Mouse (Mus musculus) Patski (cell line): Measurements from ENCODE around the gene Mdc1. TPM values are rescaled to one million over a fixed set of nuclear protein-coding genes. Genes with fewer than 3 reads are reported as not detected.

Experiments
- ATAC-seq: fragments of 100-300 bp; one replicate; pipeline ENCODE4 v1.8.0; 2021
- CTCF ChIA-PET: fragments of 350-600 bp; sonication (Branson Sonifier 250); formaldehyde crosslinking; loops from one replicate; lab custom pipeline; 2022; ENCODE audit warnings: inconsistent platforms; lab: Charles Lee
- POLR2A ChIA-PET: fragments of 350-600 bp; sonication (Branson Sonifier 250); formaldehyde crosslinking; loops from one replicate; lab custom pipeline; 2022; ENCODE audit warnings: antibody characterized with exemption, inconsistent platforms; lab: Charles Lee
- DNase-seq: peaks from one replicate; pipeline ENCODE4 v3.0.0-alpha.2; 2011; ENCODE audit warnings: low read depth, low spot score
- H3K27me3 ChIP-seq: fragments of 371-371 bp; one replicate; pipeline ENCODE4 v1.5.1; 2021
- CTCF ChIP-seq: fragments of 100-300 bp; IDR thresholded peaks from one replicate; pipeline ENCODE4 v1.5.1; 2021
- in situ Hi-C: fragments of 300-500 bp; cut with MboI; formaldehyde crosslinking; loops from 3 replicates; pipeline ENCODE4 v1.11.1; 2018; ENCODE audit warnings: low pct_unique_long_range_greater_than_20kb, mixed read lengths
- polyA plus RNA-seq: library from polyadenylated mRNA; unstranded; gene quantifications from one replicate; pipeline ENCODE4 v1.2.3, GENCODE M21; 2021

Mdc1 gene
- polyA plus RNA-seq, 1 experiment from 2014 or later = 23.9 TPM

DNA sequence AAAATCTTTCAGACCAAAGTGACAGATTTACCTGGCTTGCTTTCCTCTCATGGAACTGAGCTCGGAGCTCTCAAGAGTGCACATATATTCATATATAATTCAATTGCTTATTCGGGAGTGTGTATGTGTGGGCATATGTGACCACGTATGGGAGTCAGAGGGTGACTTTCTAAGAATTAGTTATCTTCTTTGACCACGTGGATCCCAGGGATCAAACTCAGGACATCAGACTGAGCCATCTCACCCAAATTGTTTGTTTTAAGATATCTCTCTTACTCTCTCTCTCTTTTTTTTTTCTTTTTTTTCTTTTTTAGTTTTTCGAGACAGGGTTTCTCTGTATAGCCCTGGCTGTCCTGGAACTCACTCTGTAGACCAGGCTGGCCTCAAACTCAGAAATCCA lies 21.2 kb upstream of the Mdc1 start:
- no peak for TF ChIP-seq CTCF
- no peaks in the 10 kb centered on the region for H3K27me3 ChIP-seq
- ATAC-seq (no peak), DNase-seq (no peak)
- ChIA-PET POLR2A (no interaction called here), CTCF (interaction anchor here (2.4 kb wide), 1 partner anchor 83 kb away, joined by 13 read pairs; no protein-coding TSS in a partner anchor)
- in situ Hi-C loops = loop anchor here (10.0 kb wide), 1 partner anchor 235 kb away; no protein-coding TSS in a partner anchor

GRCm38 (mm10) chr17:35821439-35822430 lies 19.6 kb upstream of the Mdc1 start, which contains the start of gene Ier3:
Gene Ier3 (plus strand): TSS chr17:35821684.
- in situ Hi-C loops = loop anchor here (10.0 kb wide), 1 partner anchor 237 kb away; no protein-coding TSS in a partner anchor

DNA sequence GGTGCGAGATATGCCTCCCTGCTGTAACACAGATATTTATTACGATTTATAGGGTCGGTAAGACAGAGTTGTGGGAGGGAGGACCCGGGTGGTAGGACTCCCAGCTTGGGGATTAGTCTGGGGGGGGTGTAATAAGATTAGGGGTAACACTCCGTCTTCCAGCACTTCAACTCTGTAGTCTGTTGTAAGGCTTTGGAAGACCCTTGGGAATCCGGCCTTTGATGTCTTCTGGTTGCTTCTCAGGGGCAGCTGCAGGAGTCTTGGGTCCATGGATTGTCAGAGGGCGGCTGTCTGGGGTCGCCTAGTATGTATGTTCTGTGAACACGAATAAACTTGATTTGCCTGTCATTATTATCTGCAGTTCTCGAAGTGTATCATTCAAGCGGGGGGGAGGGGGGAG lies 18.8 kb upstream of the Mdc1 start:
- in situ Hi-C loops = loop anchor here (10.0 kb wide), 1 partner anchor 238 kb away; no protein-coding TSS in a partner anchor
- no peak for TF ChIP-seq CTCF
- ChIA-PET POLR2A (interaction anchor here (0.6 to 6.8 kb wide), 13 partner anchors 9 to 119 kb away, joined by 3 to 48 read pairs (median 7); partner anchors contain the start of gene Ddr1), CTCF (interaction anchor here (1.1 to 9.5 kb wide), 5 partner anchors 9 to 86 kb away, joined by 3 to 79 read pairs (median 4); no protein-coding TSS in a partner anchor)
- ATAC-seq (no peak), DNase-seq (no peak)
- H3K27me3 ChIP-seq = no peaks in the 10 kb centered on the region

More at GRCm38 (mm10) chr17:35821439-35822430, 19.6 kb upstream of the Mdc1 start, which contains the start of gene Ier3:
- H3K27me3 ChIP-seq = no peaks in the 10 kb centered on the region
- peak; percentile 79 for DNase-seq
- peak; percentile 58 for ATAC-seq
- no peak for TF ChIP-seq CTCF
- POLR2A ChIA-PET = interaction anchor here (0.6 to 6.8 kb wide), 15 partner anchors 9 to 124 kb away, joined by 3 to 48 read pairs (median 5); partner anchors contain the start of gene Ddr1
- CTCF ChIA-PET = interaction anchor here (0.8 to 2.4 kb wide), 8 partner anchors 8 to 85 kb away, joined by 3 to 13 read pairs (median 3); no protein-coding TSS in a partner anchor

DNA sequence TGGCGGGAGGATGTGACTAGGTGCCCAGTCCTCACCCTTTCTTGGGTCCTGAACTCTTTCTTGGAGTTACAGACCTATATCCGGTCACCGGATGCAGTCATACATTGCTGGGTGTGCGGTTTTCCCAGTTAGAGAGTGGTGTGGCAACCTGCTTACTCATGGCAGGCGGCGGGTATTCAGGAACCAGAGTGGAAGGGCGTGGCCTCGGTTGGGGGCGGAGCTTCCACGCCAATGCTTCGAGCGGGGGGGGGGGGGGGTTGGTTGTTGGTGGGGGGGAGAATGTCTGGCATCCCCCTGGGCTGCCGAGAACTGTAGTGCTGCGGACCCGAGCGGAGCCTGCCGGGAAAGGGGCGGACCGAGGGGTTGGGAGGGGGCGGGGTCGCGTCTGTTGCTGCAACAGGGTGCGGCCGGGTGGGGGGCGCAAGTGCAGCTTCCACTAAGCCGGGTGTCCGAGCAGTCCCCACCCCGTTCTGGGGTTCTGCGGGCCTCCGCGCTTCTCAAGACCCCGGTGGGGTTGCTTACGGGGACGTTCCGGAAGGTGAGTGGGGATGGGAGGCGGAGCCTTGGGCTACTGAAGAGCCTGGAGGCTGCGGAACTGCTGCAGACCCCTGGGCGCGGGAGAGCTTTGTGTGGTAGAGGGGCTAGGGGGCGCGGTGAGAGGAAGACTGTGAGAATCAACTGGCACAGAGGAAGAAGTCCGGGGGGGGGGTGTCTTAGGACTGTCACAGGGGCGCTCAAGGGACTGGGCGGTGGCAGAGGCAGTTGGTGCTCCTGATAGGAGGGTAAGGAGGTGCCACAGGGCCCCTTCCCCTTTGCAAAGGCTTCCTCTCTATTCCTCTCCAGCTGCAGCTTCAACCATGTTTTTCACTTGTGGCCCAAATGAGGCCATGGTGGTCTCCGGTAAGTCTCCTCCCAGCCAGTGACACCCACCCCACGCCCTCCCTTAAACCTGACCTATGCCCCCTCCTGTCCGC lies 18.1 kb upstream of the Mdc1 start, which contains the start of gene Flot1:
Gene Flot1 (plus strand): TSS at position 267 of the 974 bp plus-strand sequence.
- no peaks in the 10 kb centered on the region for H3K27me3 ChIP-seq
- ChIA-PET CTCF (interaction anchor here (1.1 to 9.5 kb wide), 4 partner anchors 9 to 84 kb away, joined by 3 to 79 read pairs (median 4); no protein-coding TSS in a partner anchor), POLR2A (interaction anchor here (0.5 to 6.8 kb wide), 15 partner anchors 10 to 120 kb away, joined by 3 to 48 read pairs (median 4); partner anchors contain the start of gene Ddr1)
- ATAC-seq (peak; percentile 72), DNase-seq (peak; percentile 86)
- in situ Hi-C loops = loop anchor here (10.0 kb wide), 1 partner anchor 238 kb away; no protein-coding TSS in a partner anchor
- TF ChIP-seq CTCF = no peak

GRCm38 (mm10) chr17:35824402-35824801 lies 16.9 kb upstream of the Mdc1 start:
- ChIA-PET POLR2A (interaction anchor here (0.6 to 6.8 kb wide), 6 partner anchors 11 to 121 kb away, joined by 3 to 48 read pairs (median 14); partner anchors contain the start of gene Ddr1), CTCF (interaction anchor here (0.8 to 9.5 kb wide), 4 partner anchors 9 to 85 kb away, joined by 3 to 79 read pairs (median 6); no protein-coding TSS in a partner anchor)
- DNase-seq (no peak), ATAC-seq (no peak)
- in situ Hi-C loops = loop anchor here (10.0 kb wide), 1 partner anchor 240 kb away; no protein-coding TSS in a partner anchor
- H3K27me3 ChIP-seq = no peaks in the 10 kb centered on the region
- TF ChIP-seq CTCF = no peak

DNA sequence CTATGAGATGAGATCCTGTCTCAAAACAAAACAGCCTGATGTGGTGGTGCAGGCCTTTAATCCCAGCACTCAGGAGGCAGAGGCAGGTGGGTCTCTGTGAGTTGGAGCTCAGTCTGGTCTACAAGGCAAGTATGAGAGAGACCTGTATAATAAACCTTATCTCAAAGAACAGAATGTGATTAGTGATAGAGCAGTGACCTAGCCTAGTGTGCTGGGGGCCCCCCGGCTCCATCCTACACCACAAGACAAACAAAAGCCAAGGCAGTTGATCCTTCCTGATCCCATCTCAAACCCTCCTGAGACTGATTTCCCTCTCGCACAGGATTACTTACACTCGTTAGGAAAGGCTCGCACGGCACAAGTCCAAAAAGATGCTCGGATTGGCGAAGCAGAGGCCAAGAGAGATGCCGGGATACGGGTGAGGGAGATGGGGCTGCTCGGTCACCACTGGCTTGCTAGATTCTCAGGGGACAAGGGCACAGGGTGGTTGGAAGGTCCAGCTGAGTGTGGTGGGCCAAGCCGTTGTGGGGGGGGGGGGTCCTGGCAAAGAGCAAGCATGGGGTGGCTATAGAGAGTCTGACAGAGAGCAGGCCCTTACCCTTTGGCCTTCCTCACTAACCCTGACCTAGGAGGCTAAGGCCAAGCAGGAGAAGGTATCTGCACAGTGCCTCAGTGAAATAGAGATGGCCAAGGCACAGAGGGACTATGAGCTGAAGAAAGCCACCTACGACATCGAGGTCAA lies 16.0 kb upstream of the Mdc1 start:
- DNase-seq (no peak), ATAC-seq (no peak)
- ChIA-PET POLR2A (interaction anchor here (0.7 to 6.8 kb wide), 4 partner anchors 12 to 277 kb away, joined by 3 to 48 read pairs (median 18); no protein-coding TSS in a partner anchor), CTCF (interaction anchor here (0.8 to 9.5 kb wide), 4 partner anchors 8 to 86 kb away, joined by 3 to 79 read pairs (median 6); no protein-coding TSS in a partner anchor)
- in situ Hi-C loops = loop anchor here (5.0 to 10.0 kb wide), 2 partner anchors 88 to 240 kb away; no protein-coding TSS in a partner anchor
- no peak for TF ChIP-seq CTCF
- H3K27me3 ChIP-seq = no peaks in the 10 kb centered on the region

DNA sequence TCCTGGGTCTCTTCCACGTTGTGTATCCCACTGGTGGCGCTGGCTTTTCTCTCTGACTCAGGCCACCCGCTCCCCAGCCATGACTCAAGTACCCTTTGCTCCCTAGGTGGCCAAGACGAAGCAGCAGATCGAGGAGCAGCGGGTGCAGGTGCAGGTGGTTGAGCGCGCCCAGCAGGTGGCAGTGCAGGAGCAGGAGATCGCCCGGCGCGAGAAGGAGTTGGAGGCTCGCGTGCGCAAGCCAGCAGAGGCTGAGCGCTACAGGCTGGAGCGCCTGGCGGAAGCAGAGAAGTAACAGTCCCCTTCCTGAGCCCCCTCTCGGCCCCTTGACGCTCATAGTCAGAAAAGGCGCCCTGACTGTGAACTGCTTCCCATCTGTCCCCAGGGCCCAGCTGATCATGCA lies 11.6 kb upstream of the Mdc1 start:
- ChIA-PET POLR2A (interaction anchor here (0.5 to 1.3 kb wide), 3 partner anchors 10 to 90 kb away, joined by 3 to 4 read pairs (median 3); no protein-coding TSS in a partner anchor), CTCF (interaction anchor here (0.6 to 9.5 kb wide), 13 partner anchors 8 to 125 kb away, joined by 3 to 79 read pairs (median 3); partner anchors contain the start of genes Ddr1, Dhx16 and Ier3)
- DNase-seq = no peak
- ATAC-seq = peak; percentile 71
- no peak for TF ChIP-seq CTCF
- in situ Hi-C loops = loop anchor here (5.0 to 10.0 kb wide), 2 partner anchors 92 to 245 kb away; no protein-coding TSS in a partner anchor
- H3K27me3 ChIP-seq = no peaks in the 10 kb centered on the region
